Mouse (Mus musculus) thymus, adult 2 months (tissue): Measurements from ENCODE around the gene Rab21. TPM values are rescaled to one million over a fixed set of nuclear protein-coding genes. Genes with fewer than 3 reads are reported as not detected.
A peak's percentile ranks its signal among the peaks of the same experiment; 100 is the strongest.

Source experiments
- DNase-seq: peaks from one replicate; pipeline ENCODE4 v3.0.0; 2021
- H3K27ac ChIP-seq: fragments of 200-500 bp; 2 replicates; pipeline ENCODE4 v1.5.1; 2012; ENCODE audit warnings: low read length, control low read depth; ENCODE audit not compliant: control insufficient read depth, insufficient read depth
- H3K27me3 ChIP-seq: fragments of 200-500 bp; 2 replicates; pipeline ENCODE4 v1.6.1; 2012; ENCODE audit warnings: mild to moderate bottlenecking, low read length, moderate library complexity, mixed read lengths; ENCODE audit not compliant: control insufficient read depth, insufficient read depth
- H3K36me3 ChIP-seq: fragments of 200-500 bp; 2 replicates; pipeline ENCODE4 v1.6.1; 2012; ENCODE audit warnings: mild to moderate bottlenecking, low read length, moderate library complexity; ENCODE audit not compliant: control insufficient read depth, insufficient read depth
- H3K4me1 ChIP-seq: fragments of 200-500 bp; replicated peaks from 2 replicates; pipeline ENCODE4 v1.6.1; 2012; ENCODE audit warnings: low read length; ENCODE audit not compliant: control insufficient read depth, insufficient read depth
- H3K4me3 ChIP-seq: fragments of 200-500 bp; 2 replicates; pipeline ENCODE4 v1.5.1; 2012; ENCODE audit warnings: mild to moderate bottlenecking, low read length, control low read depth, moderate library complexity; ENCODE audit not compliant: control insufficient read depth, insufficient read depth
- CTCF ChIP-seq: fragments of 200-500 bp; IDR thresholded peaks from 2 replicates; pipeline ENCODE4 v1.5.1; 2012; ENCODE audit warnings: mild to moderate bottlenecking, control low read depth, low read length, moderate library complexity, borderline replicate concordance; ENCODE audit not compliant: control insufficient read depth, poor library complexity, insufficient read depth; ENCODE audit errors: extremely low read depth
- POLR2A ChIP-seq: fragments of 200-500 bp; IDR thresholded peaks from 2 replicates; pipeline ENCODE4 v1.6.1; 2012; ENCODE audit warnings: mild to moderate bottlenecking, low read length, control low read depth, moderate library complexity; ENCODE audit not compliant: control insufficient read depth, poor library complexity, insufficient read depth; ENCODE audit errors: extremely low read depth
- WGBS: fragments of 180-500 bp; shearing (Covaris S2); methylation state at CpG from one replicate; pipeline ENCODE4 v1.1.7; 2018; 5-methylcytosine and 5-hydroxymethylcytosine counted together
- polyA plus RNA-seq: library from polyadenylated mRNA; depleted of rRNA; stranded (reverse); fragments of >200 nt; gene quantifications from 2 replicates; pipeline ENCODE4 v1.2.3, GENCODE M21; 2012

Gene Rab21
- polyA plus RNA-seq, 1 experiment: 32.4 TPM

DNA sequence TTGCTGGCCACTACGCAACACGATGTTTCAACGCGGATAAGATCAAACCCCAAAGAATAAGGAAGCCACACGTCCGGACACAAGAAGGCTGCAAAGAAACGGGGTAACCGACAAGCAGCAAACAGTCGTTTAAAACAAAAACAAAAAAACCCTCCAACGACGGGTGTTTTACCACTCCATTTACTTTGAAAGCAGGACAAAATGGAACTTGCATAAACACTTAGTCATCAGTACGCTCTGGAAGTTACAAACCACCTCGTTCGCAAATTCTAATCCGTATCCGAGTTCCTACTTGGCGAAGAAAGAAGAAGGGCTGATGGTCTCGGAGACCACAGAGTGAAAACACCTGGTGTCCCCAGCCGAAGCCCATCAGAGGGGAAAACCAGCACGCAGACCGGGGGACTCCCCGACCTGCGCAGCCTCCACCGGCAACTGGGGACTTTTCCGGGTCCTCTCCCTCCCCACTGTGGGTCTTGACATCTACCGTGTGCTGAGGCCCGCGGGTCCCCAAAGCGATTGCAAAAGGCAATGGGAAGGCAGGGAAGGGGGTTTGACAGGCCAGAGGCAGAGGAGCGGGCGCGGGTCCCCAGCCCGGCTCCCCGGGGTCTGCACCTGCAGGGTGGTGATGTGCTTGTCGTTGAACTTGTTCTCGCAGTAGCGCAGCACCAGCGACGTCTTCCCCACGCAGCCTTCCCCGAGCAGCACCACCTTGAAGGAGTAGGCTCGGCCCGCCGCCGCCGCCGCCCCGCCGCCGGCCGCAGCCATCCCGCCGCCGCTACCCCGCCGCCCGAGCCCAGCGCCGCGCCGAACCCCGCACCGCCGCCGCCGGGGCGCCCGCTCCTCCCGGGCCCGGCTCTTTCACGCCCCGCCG is 577 bp downstream of the Rab21 start:
- Histone ChIP-seq H3K36me3 (no peaks in the 10 kb centered on the region), H3K4me1 (peaks cover 28% of the 10 kb centered on the region), H3K27me3 (no peaks in the 10 kb centered on the region), H3K27ac (peak overlapping the region; percentile 77), H3K4me3 (peak overlapping the region; percentile 95)
- 4% methylated on average over 73 of the region's 73 CpGs for WGBS
- TF ChIP-seq POLR2A: no peak
- TF ChIP-seq CTCF: no peak
- peak; percentile 65 for DNase-seq

DNA sequence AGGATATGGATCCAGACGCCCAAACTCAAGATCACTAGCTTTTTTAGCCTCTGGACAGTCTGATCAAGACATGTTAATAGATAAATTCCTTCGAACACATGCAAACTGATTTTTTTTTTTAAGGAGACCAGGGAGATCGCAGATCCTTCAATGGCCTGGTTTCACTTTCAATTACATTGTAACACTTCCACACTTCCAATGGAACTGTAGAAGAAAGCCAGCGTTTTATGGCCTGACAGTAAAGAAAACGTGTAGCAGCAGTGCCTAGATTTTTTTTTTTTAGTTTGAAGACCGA is 1.2 kb downstream of the Rab21 start:
- H3K27ac ChIP-seq: peak overlapping the region; percentile 77; the same call in 1 of the 2 replicates
- peak overlapping the region; percentile 95 for H3K4me3 ChIP-seq
- no peaks in the 10 kb centered on the region for H3K27me3 ChIP-seq
- TF ChIP-seq POLR2A (no peak), CTCF (no peak)
- DNase-seq: no peak
- WGBS: under 1% methylated on average over 6 of the region's 6 CpGs
- H3K36me3 ChIP-seq: no peaks in the 10 kb centered on the region
- peaks cover 28% of the 10 kb centered on the region for H3K4me1 ChIP-seq

GRCm38 (mm10) chr10:115313641-115314286 is 1.6 kb downstream of the Rab21 start:
- H3K36me3 ChIP-seq: no peaks in the 10 kb centered on the region
- H3K27ac ChIP-seq: no peak overlapping the region
- 74% methylated on average over 14 of the region's 14 CpGs for WGBS
- H3K4me3 ChIP-seq: no peak overlapping the region
- no peaks in the 10 kb centered on the region for H3K27me3 ChIP-seq
- no peak for DNase-seq
- TF ChIP-seq CTCF (no peak), POLR2A (no peak)
- H3K4me1 ChIP-seq: peaks cover 28% of the 10 kb centered on the region

DNA sequence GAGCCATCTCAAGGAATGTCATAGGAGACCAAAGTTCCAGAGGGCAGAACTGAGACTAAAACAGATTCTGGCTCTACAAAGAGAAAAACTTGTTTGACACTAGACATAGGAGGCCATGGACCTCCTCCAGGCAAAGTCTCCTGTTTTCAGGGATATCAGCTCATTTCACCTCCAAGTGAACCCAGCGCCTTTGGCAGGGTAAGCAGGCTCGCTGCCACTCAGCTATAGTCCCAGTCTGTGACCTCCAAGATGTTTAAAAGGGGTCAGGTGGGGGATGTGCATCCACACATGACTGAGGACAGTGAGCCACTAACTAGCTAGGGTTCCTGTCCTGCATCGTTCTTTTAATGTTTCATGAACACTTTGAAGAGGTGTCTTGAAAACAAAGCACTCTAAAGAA is 2.7 kb downstream of the Rab21 start:
- WGBS: 70% methylated on average over 3 of the region's 3 CpGs
- H3K4me1 ChIP-seq: peaks cover 28% of the 10 kb centered on the region
- DNase-seq: no peak
- no peaks in the 10 kb centered on the region for H3K36me3 ChIP-seq
- no peak for TF ChIP-seq CTCF
- TF ChIP-seq POLR2A: no peak
- H3K27ac ChIP-seq: no peak overlapping the region
- no peak overlapping the region for H3K4me3 ChIP-seq
- H3K27me3 ChIP-seq: no peaks in the 10 kb centered on the region

DNA sequence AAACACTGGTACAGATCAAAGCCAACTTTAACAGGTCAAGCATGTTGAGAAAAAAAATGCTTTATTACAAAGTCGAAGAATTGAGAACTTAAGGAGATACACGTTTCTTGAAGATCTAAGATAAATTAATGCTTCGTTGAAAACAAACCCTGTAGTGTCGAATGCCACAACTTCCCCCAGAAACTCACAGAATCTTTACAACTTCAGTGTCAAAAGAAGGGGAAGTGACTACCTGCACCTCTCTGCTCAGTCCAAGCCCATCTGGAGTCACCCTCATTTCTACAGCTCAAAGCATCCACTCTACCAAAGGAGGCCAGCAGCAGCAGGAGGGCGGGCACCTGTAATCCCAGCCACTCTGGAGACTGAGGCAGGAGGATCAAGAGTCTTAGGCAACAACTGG is 3.2 kb downstream of the Rab21 start:
- DNase-seq: no peak
- TF ChIP-seq CTCF (no peak), POLR2A (no peak)
- Histone ChIP-seq H3K27me3 (no peaks in the 10 kb centered on the region), H3K36me3 (no peaks in the 10 kb centered on the region), H3K27ac (0 out of 2 replicates have a peak overlapping the region, but pooled peaks have one; percentile 41), H3K4me3 (no peak overlapping the region), H3K4me1 (peaks cover 28% of the 10 kb centered on the region)
- WGBS: 16% methylated on average over 5 of the region's 5 CpGs

GRCm38 (mm10) chr10:115311263-115311965 is 4.0 kb downstream of the Rab21 start:
- no peaks in the 10 kb centered on the region for H3K27me3 ChIP-seq
- peak overlapping the region; percentile 8; the same call in 1 of the 2 replicates for H3K27ac ChIP-seq
- TF ChIP-seq CTCF (no peak), POLR2A (no peak)
- 85% methylated on average over 14 of the region's 14 CpGs for WGBS
- H3K4me3 ChIP-seq: no peak overlapping the region
- no peak for DNase-seq
- H3K36me3 ChIP-seq: no peaks in the 10 kb centered on the region
- peaks cover 28% of the 10 kb centered on the region for H3K4me1 ChIP-seq
